36 mouse cellular contexts compared by ENCODE assay signal in genomic region chr19:46591575-46591974, GRCm38 (mm10).
"Had no signal": no experiment of that assay in that cellular context is flagged by ENCODE, and none has a peak within 500 bp of the region (broad histone marks: within the 10 kb centered on the region; RNA-seq: fewer than 3 reads in every experiment).

No protein-coding gene starts in this region.

- H3K9me3 ChIP-seq: heart, embryonic 10.5 days; heart, embryonic 12.5 days; heart, embryonic 13.5 days; heart, embryonic 15.5 days; hindbrain, embryonic 10.5 days; hindbrain, embryonic 12.5 days; hindbrain, embryonic 13.5 days; hindbrain, embryonic 15.5 days; intestine, embryonic 15.5 days; kidney, embryonic 15.5 days had no signal

- H3K9ac ChIP-seq: heart, embryonic 12.5 days; heart, embryonic 13.5 days; heart, embryonic 15.5 days; hindbrain, embryonic 12.5 days; hindbrain, embryonic 13.5 days; hindbrain, embryonic 14.5 days; hindbrain, embryonic 15.5 days; intestine, embryonic 15.5 days; kidney, embryonic 15.5 days had no signal

- H3K27me3 ChIP-seq: heart, embryonic 12.5 days; heart, embryonic 13.5 days; heart, embryonic 15.5 days; hindbrain, embryonic 12.5 days; hindbrain, embryonic 13.5 days; hindbrain, embryonic 15.5 days; intestine, embryonic 15.5 days; kidney, embryonic 15.5 days had no signal

- H3K27ac ChIP-seq: heart, adult 2 months; heart, embryonic 10.5 days; heart, embryonic 13.5 days; heart, embryonic 15.5 days; hindbrain, embryonic 10.5 days; hindbrain, embryonic 12.5 days; hindbrain, embryonic 13.5 days; hindbrain, embryonic 14.5 days; hindbrain, embryonic 15.5 days; hindbrain, postnatal 0 days; intestine, embryonic 15.5 days; kidney, embryonic 15.5 days; kidney, postnatal 0 days; layer of hippocampus, adult 2 months had no signal

- H3K4me3 ChIP-seq: heart, adult 2 months; heart, embryonic 10.5 days; heart, embryonic 12.5 days; heart, embryonic 13.5 days; heart, embryonic 15.5 days; hindbrain, embryonic 10.5 days; hindbrain, embryonic 12.5 days; hindbrain, embryonic 13.5 days; hindbrain, embryonic 15.5 days; intestine, embryonic 15.5 days; kidney, embryonic 15.5 days; layer of hippocampus, adult 2 months had no signal

- ATAC-seq: hindbrain, embryonic 16.5 days; hindbrain, postnatal 0 days; inflammation-experienced regulatory T-cells, adult 6 months; intestine, embryonic 15.5 days; intestine, embryonic 16.5 days; intestine, postnatal 0 days had no signal

- DNase-seq: heart, adult 18-20 months; heart, adult 2 months; heart, postnatal 10 days; heart, postnatal 14 days; heart, postnatal 36 days; heart, postnatal 4 days; kidney, adult 11 months; kidney, adult 18-20 months; kidney, adult 2 months; kidney, adult 8-10 months; kidney, adult 9 months; kidney, postnatal 10 days; kidney, postnatal 14 days; kidney, postnatal 25 days; kidney, postnatal 36 days; kidney, postnatal 4 days; layer of hippocampus, adult 9-11 months had no signal

- H3K4me2 ChIP-seq: heart, embryonic 11.5 days; heart, embryonic 12.5 days; heart, embryonic 13.5 days; heart, embryonic 15.5 days; hindbrain, embryonic 12.5 days; hindbrain, embryonic 13.5 days; hindbrain, embryonic 14.5 days; hindbrain, embryonic 15.5 days; intestine, embryonic 15.5 days; kidney, embryonic 15.5 days had no signal

- H3K4me1 ChIP-seq: heart, embryonic 13.5 days; heart, embryonic 15.5 days; hindbrain, embryonic 10.5 days; hindbrain, embryonic 12.5 days; hindbrain, embryonic 13.5 days; hindbrain, embryonic 15.5 days; intestine, embryonic 15.5 days; kidney, embryonic 15.5 days had no signal
